Mouse (Mus musculus) A20 (cell line): ENCODE measurements around the gene Tmem239.

ENCODE experiments used
- DNase-seq: peaks from one replicate; pipeline ENCODE4 v3.0.0-alpha.2; 2011; ENCODE audit warnings: low read depth, low spot score

Tmem239 gene

DNA sequence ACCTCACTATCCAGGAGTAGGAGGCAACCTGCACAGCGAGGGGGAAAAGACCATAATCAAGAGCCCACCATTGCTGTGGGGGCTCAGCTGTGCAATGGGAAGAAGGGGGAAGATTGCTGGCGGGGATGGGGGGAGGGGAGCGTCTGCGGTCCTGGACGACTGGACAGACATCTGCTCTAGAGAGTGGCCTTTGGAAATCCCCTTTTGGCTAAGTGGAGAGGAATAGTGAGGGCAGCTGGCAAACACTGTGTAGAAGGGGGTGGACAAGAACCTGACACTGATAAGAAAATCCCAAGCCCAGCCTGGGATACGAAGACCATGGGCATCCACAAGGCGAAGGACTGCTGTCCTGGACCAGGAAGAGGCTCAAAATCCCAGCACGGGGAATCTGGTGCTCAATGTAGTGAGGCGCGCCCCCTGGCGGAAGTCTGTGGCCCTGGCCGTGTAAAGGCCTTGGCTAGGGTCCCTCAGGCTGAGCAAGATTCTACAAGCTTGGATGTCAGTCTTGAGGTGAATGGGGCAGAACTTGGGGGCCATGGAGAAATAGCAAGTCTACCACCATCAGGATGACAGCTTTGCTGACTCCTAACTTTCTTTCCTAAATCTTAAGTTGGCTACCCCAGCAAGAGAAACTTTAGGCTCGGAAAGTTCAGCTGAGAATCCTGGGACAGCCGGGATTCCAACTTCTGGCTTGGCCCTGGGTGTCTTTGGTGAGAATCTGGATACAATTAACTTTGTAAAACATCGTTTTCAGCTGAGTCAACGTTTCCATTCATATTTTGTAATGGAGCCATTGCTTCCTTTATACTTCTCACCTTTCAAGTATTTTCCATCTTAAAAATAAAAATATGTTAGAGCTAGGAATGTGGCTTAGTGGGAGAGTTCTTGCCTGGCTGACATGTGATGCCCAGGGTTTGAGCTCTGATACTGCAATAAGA is 5.5 kb downstream of the Tmem239 start:
- DNase-seq, result peak; percentile 71

- DNase-seq, result peak; percentile 55
These were observed 6.5 kb downstream of the Tmem239 start for GRCm38 (mm10) chr2:130412775-130413174.

DNA sequence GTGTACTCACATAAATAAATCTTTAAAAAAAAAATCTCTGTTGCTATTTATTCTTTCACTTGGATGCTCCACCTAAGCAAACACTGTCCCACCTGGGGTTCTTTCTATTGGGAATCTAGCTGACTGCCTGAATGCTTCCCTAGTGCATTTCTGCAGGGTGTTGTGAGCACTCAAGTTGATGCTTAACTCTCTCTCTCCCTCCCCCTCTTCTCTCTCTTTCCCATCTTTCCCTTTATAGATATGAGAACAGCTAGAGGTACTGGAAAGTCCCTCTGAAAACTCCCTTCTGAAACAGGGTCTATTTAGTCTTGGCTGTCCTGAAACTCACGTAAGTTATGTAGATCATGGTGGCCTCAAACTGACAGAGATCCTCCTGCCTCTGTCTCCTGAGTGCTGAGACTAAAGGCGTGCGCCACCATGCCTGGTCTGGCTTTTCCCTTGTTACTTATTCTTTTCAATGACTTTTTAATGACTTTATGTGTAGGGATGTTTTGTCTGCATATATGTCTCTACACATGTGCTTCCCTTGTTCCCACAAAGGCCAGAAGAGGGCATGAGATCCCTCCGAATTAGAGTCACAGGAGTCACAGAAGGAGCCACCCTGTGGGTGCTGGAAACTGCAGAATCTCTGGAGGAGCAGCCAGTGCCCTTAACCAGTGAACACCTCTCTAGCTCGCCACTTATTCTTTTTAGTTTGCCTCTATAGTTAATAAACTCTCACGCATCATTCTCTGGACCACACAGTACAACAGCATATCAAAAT is 8.0 kb downstream of the Tmem239 start:
- DNase-seq, result no peak

DNA sequence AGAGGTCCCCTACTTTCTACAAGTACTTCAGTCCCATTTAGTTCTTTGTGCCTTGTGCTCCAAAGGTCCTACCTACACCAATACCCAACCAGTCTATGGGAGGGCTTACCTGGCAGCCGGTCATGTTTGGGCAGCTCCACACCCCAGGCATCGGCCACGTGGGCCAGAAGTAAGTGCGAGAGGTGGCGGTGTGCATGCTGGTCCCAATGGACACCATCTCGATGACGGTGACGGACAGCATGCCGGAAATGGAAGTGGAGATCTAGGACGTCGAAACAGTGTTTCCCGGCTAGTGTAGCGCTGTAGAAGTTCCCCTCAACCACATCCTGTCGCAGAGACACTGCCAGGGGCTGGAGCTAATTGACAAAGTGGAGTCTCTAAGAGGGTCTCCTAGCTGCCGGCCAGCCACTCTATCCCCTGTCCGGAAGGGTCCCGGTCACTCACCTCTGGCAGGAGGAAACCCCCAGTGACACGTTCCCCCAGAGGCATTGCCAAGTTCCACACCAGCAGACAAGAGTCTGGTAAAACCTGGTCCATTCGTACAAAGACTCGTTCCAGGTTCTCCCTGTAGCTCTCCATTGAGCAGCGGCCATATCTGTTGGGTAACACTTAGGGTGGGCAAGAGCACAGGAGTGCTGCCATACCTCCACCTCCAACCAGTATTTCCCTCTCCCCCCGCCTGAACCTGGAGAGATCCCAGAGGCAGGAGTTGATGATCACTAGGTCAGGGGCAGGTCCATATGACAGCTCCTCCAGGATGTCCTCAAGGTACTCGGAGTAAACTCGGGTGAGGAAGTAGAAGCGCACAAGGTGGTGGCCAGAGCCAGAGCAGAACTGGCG is 15.7 kb downstream of the Tmem239 start:
- no peak for DNase-seq

DNA sequence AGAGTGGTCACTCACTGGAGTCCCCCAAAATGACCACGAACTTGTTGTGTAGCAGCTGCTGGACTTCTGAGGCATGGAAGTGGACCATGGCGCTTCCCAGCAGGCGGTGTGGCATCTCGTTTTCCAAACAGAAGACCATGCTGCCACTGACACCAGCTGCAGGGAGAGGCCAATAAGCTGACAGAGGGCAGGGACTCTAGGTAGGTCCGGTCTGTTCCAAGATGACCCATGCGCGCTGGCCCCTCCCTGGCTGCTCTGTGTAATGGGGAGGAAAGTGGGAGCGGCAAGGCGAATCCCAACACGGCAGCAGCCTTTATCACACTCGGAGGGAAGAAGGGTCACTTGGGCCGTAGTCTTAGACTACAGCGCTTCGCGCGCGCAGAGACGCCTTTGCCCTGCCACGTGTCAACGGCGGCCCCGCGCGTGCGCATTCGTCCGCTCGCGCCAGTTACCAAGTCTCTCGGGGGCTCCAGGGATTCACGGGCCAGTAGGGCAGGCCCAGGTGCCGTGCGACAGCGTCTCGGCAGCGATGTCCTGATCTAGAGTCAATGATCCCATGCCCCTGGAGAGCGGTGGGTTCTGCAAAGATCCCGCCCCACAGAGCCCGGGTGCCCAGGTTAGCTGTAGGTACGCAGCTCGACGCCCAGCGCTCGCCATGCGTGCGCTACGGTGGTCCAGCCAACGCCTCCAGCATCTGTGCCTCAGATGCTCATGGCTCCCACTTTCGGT is 17.3 kb downstream of the Tmem239 start:
- DNase-seq, result peak; percentile 92

GRCm38 (mm10) chr2:130424126-130424853 is 18.0 kb downstream of the Tmem239 start, which contains the start of the genes Vps16 and Pced1a:
Gene Vps16, plus strand, starts transcription at chr2:130424339.
Gene Pced1a, minus strand, starts transcription at chr2:130424701.
- DNase-seq, result peak; percentile 98

DNA sequence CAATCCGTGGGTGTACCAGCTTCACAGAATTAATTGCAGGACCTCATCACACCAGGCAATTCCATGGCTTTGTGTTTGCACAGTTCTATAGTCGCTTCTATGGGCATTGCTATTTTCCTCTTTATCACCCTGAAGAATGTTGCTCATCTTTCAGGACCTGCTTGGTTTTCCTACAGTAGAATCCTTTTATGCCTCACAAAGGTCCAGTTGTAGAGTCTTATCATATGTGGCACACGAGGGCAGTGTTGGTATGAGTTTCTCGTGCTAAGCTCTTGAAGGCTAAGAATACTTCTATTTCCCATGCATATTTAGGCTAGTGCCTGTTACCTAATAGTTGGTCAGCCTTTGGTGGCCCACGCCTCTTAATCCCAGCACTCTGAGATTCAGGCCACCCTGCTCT is 18.8 kb downstream of the Tmem239 start:
- peak; percentile 56 for DNase-seq

DNA sequence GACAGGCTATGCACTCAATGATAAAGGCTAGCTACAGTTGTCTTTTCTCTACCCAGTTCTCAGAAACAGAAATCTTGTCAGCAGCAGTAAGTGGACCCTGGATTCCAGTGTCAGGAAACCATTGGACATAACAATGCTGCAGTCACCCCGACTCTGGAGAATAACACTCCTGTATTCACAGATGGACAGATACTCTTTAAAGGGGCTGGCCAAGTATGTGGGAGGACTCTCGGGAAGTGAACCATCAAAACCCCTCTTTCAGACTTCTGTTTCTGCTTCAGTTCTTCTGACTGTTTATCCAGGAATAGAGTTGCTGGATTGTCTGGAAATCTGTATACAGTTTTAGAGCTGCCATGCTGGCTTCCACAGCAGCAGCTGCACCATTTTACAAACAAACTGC is 23.6 kb downstream of the Tmem239 start:
- DNase-seq, result no peak

DNA sequence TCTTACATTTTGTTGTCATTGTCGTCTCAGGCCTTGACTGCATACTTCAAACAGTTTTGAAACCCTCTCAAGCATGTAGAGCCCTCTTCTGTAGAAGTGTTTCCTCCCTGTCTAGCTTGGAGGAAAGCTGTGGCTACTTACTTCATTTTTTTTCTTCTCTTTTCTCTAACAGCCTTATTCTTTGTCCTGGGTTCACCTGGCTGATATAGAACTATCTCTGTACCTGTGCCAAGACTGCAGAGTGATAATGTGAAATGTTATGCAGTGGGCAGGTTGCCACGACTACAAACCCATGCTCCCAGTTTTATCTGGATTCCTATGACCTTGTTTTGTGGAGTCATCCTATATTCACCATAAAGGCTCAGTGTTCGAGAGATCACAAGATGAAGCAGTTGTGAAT is 24.2 kb downstream of the Tmem239 start:
- no peak for DNase-seq

DNA sequence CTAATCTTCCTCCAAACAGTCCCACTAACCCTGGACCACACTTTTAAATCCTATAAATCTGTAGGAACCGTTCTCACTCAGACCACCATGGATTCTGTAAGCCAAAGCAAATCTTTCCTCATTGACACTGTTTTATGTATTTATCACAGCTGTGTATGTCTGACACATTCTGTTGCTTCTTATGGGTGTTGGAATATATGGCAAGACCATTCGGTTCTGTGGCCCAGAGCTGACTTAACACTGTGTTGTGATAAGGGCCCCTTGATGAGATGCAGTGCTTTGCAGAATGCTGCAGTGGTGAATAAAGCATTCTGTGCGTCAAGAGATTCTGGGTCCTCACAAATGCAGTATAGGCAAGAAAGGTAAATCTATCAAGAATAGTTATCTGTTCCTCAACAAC is 25.9 kb downstream of the Tmem239 start:
- no peak for DNase-seq

DNA sequence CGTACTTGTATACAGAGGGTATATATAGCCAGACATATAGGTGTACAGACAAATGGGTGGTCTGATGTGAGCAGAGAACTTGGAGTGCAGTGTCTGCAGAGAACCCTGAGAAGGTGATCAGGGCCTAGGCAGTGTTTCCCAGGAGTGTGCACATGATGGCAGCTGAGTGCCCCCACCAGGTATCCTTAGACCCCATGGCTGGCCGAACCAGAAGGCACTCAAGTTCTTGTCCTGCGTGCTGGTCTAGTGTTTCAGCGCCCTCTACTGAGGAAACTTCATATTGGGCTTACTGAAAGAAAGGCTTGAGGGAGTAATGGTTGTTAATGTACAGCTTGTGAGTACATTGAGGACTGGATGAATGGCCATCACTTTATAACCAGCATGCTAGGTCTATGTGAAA is 26.9 kb downstream of the Tmem239 start:
- peak; percentile 69 for DNase-seq

GRCm38 (mm10) chr2:130436769-130437168 is 30.5 kb downstream of the Tmem239 start:
- DNase-seq, result no peak

DNA sequence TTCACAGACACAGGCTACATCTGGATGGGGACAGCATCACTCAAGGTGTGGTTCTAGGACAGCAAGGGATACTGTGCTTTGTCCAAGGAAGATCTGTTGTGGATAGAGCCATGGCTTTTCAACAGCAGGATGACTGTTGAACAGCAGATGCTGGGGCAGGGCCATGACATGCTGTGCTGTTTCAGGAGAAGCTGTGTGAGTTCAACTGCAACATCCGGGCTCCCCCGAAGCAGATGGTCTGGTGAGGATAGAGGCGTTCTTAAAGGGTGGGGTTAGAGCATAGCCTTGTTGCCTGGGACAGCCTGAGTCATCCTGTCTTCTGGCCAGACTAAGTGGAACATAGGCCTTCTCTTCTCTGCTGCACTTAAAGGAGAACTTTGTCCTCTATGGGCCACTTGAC is 32.6 kb downstream of the Tmem239 start:
- DNase-seq, result no peak

- no peak for DNase-seq
These were observed 33.7 kb downstream of the Tmem239 start for GRCm38 (mm10) chr2:130439840-130440480.

- DNase-seq, result no peak
These were observed 35.9 kb downstream of the Tmem239 start for GRCm38 (mm10) chr2:130442162-130442561.

DNA sequence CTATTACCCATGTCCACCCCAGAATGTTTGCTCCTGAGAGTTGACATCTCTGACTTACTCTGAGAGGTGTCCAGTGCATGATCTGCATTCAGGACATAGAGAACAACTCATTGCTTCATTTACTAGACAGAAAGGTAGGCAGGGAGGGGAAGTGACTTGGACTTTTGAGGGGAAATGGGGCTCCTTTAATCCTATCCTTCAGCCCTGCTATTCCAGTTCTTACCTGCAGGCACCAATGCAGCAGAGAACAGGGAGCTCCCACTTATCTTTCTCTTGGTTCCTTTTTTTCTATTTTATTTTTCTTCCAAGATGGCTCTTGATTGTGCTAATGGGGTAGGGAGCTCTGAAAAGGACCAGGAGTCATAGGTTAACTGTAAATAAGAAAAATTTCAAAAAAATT is 42.2 kb downstream of the Tmem239 start:
- DNase-seq, result no peak

- DNase-seq, result peak; percentile 74
These were observed 42.9 kb downstream of the Tmem239 start for GRCm38 (mm10) chr2:130449021-130449793.

- peak; percentile 94 for DNase-seq
These were observed 43.6 kb downstream of the Tmem239 start, which contains the start of gene Ptpra for GRCm38 (mm10) chr2:130449794-130450433. Gene Ptpra, plus strand, starts transcription at chr2:130450278.
